Mouse (Mus musculus) stomach, postnatal 0 days (tissue): Measurements from ENCODE around the gene Hist1h3a.

Source experiments
- CTCF ChIP-seq: IDR thresholded peaks from 2 replicates; pipeline ENCODE4 v1.5.1; 2016; ENCODE audit warnings: antibody characterized with exemption, low read depth, mild to moderate bottlenecking, moderate library complexity
- EP300 ChIP-seq: optimal IDR thresholded peaks from 2 replicates; pipeline ENCODE3; 2016; ENCODE audit warnings: antibody characterized with exemption

DNA sequence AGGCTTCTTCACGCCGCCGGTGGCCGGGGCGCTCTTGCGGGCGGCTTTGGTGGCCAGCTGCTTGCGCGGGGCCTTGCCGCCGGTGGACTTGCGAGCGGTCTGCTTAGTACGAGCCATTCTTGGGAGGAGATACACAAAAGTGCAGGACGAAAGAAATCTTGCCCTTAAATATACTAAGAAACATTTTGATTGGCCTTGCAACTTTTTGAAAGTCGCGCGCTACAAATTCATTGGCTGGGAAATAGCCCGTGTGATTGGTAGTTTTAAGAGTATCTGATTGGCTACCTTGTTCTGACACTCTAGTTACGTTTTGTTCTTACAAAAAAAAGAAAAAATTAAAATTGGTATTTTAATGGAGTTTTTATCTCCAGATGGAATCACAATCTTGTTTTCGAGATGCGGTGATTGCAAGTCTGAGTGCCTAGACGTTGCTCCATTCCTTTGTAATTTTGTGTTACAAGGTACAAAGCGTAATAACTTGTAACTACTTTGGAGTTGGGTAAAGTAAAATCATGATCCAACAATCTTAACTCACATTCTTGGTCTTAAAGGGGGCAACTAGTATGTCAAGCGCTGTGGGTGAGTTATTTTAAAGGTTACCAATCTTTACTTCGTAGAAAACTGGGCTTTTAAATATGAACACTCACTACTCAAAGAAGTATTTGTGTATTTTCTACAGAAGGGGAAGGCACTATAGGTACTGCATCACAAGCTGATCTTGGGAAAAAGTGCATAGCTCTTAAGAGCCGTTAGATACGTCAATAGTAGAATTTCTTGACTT, 16.6 kb downstream of the Hist1h3a start, which contains the start of gene Hist1h3c:
- TF ChIP-seq CTCF: no peak
- TF ChIP-seq EP300: no peak
